Mouse (Mus musculus) heart, postnatal 0 days (tissue): Measurements from ENCODE around the gene Rhbdd3.
A peak's percentile ranks its signal among the peaks of the same experiment; 100 is the strongest.

Source experiments
- CTCF ChIP-seq: IDR thresholded peaks from 2 replicates; pipeline ENCODE4 v1.5.1; 2016; ENCODE audit warnings: antibody characterized with exemption, control low read depth, low read depth
- EP300 ChIP-seq: IDR thresholded peaks from 2 replicates; pipeline ENCODE4 v1.6.1; 2016; ENCODE audit warnings: antibody characterized with exemption, low read depth

- no peak for TF ChIP-seq CTCF
- peak; percentile 50; the same call in 1 of the 2 replicates for TF ChIP-seq EP300
Observed at GRCm38 (mm10) chr11:5098035-5098735, 541 bp upstream of the Rhbdd3 start.
